Mouse (Mus musculus) MEL (cell line): ENCODE measurements around the gene Hbb-bs.

ENCODE experiments used
- EP300 ChIP-seq, 2 experiments: IDR thresholded peaks; 2 replicates each; pipeline ENCODE4 v1.6.1; 2011; ENCODE audit warnings: improper control_type of control experiment in 2 of 2, low read length in 2 of 2, low read depth in 1 of 2, mild to moderate bottlenecking in 1 of 2
- POLR2AphosphoS5 ChIP-seq: IDR thresholded peaks from 2 replicates; pipeline ENCODE4 v1.6.1; 2012; ENCODE audit warnings: low read depth, borderline replicate concordance, mild to moderate bottlenecking, inconsistent platforms, low read length, moderate library complexity, mixed read lengths
- SIN3A ChIP-seq: IDR thresholded peaks from 2 replicates; pipeline ENCODE4 v1.6.1; 2012; ENCODE audit warnings: low read length, improper control_type of control experiment, inconsistent platforms

DNA sequence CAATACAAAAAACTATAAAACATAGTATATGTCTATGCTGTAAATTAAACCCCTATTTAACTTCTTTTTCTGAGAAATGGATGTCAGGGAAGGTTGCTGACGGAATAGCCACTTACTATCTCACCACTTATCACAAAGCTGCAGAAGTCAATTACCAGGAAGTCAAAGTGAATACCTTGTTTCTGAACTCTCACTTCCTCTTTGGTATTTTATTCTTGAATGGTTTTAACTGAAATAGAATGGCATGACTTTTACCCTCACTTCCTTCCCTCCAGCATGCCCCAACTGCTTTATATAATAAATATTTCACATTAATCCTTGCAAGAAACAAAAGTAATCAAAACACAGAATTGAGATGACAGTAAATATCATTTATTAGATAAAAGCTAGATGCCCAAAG, 15.7 kb downstream of the Hbb-bs start:
- TF ChIP-seq POLR2AphosphoS5 (no peak), SIN3A (peak; percentile 70), EP300 (IDR thresholded peaks at IDR 0.05; ENCODE audit: low read depth in 1 of 2, low read length in 2 of 2) (peak; percentile 94 to 95)
